Mouse (Mus musculus) gonadal fat pad, adult 2 months (tissue): ENCODE results near the gene Gm15130. TPM values are rescaled to one million over a fixed set of nuclear protein-coding genes. Genes with fewer than 3 reads are reported as not detected.

ENCODE experiments used
- DNase-seq: peaks from one replicate; pipeline ENCODE4 v3.0.0-alpha.2; 2012; ENCODE audit warnings: low read depth
- polyA plus RNA-seq: library from polyadenylated mRNA; depleted of rRNA; stranded (reverse); fragments of >200 nt; gene quantifications from 2 replicates; pipeline ENCODE4 v1.2.3, GENCODE M21; 2012; rRNA removed

The Gm15130 gene
- polyA plus RNA-seq = not detected in 2 replicates

DNA sequence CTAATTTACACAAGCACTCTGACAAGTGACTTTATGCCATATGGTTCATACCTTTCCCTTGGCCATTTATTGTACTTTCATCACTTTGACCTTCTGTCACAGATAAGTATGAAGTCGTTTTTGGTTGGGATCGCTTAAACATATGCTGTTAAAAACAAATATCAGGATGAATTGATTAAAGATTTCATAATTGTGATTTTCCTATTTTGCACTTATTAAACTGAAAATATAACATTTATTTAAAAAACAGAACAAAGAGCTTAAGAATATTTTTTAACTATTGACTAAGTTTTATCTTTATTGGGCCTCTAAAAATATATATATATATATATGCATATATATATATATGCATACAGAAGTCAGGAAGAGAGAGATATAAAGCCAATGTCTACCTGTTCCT is at the start of gene Gm15130:
TSS of gene Gm15130 (minus strand) at position 101 of the 400 bp plus-strand sequence.
- DNase-seq = no peak

DNA sequence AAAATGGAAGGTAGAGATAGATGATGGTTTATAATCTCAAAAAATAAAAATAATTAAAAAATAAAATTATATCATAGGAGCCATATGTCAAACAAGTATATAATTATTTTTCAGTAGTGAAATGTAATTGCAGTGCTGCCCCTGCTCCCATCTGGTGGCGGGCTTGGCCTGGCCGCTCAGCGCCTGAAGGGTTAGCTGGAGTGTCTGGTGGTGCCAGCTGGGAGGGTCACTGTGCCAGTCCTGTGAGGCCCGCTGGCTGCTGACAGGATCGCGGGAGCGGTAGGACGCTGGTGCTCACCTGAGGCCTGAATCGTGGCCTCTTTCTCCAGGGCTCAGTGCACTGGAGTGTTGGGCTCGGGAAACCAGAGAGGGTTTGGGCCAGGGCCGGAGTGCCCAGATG is 29.3 kb upstream of the Gm15130 start:
- DNase-seq = no peak

DNA sequence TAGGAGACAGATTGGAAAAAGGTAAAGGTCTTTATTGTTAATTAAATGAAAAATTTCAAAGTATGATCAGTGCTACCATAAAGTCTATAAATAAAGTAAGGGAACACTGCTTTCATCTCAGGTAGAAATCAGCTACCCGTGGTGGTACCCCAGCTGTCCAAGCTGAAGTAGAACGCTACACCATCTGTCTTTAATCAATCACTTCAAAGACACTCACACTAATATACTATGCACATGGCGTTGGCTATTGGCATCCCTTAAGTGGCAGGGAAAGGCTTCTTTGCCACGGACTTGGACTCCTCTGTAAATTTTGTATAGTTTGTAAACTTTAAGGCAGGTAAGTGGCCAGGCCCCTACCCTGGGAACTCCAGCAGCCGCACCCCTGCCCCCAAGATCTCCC is 17.0 kb downstream of the Gm15130 start:
- DNase-seq = no peak

DNA sequence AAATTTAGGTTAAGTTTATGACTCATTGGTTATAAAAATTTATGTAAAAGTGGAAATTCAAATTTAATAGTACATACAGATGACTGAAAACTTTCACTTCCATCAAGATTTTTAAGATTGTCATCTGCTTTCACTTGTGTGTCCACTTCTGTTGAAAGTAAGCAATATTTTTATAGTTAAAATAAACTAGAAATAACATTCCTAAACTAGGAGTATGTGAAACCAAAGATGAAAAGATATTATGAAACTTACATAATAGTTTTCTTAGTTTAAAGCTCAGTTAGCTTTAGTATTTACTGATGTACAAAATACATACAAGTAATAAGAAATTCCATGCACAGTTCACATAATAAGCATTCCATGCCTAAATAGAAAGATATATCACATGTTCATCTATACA is 46.9 kb downstream of the Gm15130 start, which contains the start of gene Gm13941:
TSS of gene Gm13941 (minus strand) at position 101 of the 400 bp plus-strand sequence.
- DNase-seq = no peak

Other genes starting within 250 kb of the Gm15130 start
- gene Ano3, start 202.0 kb downstream of the Gm15130 start, polyA plus RNA-seq = 0.95 and 1.2 TPM in 2 replicates
- not detected in 2 replicates for gene Gm13941, start 47.0 kb downstream of the Gm15130 start, polyA plus RNA-seq
- gene 4930430A15Rik, start 76.7 kb upstream of the Gm15130 start, polyA plus RNA-seq = 0.14 TPM in 1 of 2 replicates, not detected in the other
- gene Olfr1275, start 82.3 kb upstream of the Gm15130 start, polyA plus RNA-seq = not detected in 2 replicates
- gene Olfr1276, start 101.6 kb upstream of the Gm15130 start, polyA plus RNA-seq = not detected in 2 replicates
- gene Olfr1277, start 121.2 kb upstream of the Gm15130 start, polyA plus RNA-seq = not detected in 2 replicates
- gene Olfr1278, start 137.2 kb upstream of the Gm15130 start, polyA plus RNA-seq = not detected in 2 replicates
- gene Olfr1279, start 147.7 kb upstream of the Gm15130 start, polyA plus RNA-seq = not detected in 2 replicates
- not detected in 2 replicates for gene Olfr1280, start 161.1 kb upstream of the Gm15130 start, polyA plus RNA-seq
- gene Olfr1281, start 173.6 kb upstream of the Gm15130 start, polyA plus RNA-seq = not detected in 2 replicates
- not detected in 2 replicates for gene Olfr1282, start 183.1 kb upstream of the Gm15130 start, polyA plus RNA-seq
- gene Olfr1283, start 213.9 kb upstream of the Gm15130 start, polyA plus RNA-seq = not detected in 2 replicates
- gene Olfr1284, start 222.6 kb upstream of the Gm15130 start, polyA plus RNA-seq = not detected in 2 replicates